Mouse (Mus musculus): ENCODE measurements at regions not wholly inside any gene's neighbourhood (a gene's known extent, or its start where the extent isn't known, plus 50 kb on each side); places are given as distances from the start of the nearest gene placed in this dataset.
A peak's percentile ranks its signal among the peaks of the same experiment; 100 is the strongest.

DNA sequence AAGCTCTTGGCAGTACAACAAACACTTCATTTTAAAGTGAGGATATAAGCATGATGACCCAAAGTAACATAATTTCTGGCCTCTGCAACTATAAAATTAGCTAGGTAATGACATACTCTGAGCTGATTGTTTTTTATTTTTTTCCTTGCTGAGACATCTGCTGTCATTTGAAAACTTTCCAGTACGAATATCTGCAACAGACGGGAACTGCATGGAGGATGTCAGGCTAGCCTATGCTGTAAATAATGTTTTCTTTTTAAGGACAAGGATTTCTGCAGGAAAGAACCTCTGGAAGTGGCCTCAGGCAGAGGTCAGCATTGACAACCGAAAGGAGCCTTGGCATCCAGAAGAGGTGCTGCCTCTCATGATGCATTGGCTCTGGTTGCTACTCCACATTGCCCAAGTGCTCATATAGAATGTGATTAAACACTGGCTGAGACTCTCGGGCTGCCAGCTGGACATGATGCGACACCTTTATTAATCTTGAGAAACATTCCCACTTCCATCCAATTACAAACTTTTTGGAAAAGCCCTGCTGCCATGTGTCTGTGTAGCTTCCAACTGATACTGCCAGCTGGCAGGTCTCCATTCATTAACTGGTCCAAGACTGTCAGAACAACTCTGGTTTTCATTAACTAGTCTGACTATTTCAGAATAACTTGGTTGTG, 837.9 kb downstream of the Ryr2 start:
- DNase-seq, result peak; percentile 55 to 69

DNA sequence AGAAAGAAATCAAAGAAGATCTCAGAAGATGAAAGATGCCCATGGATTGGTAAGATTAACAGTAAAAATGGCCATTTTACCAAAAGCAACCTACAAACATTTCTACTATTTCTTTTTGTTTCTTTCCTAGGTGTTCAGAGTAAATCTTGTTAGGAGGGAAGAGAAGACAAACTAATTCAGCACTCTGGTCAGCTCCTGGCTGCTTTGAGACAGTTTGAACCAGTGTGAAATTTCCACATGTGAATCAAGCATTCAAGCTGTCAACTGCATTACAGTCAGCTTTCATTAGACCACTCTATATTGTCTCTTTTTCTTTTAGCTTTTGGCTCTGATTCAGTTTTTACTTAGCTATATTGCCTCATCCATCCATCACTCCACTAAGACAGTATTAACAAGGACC, 859.2 kb downstream of the Ryr2 start:
- no peak for DNase-seq

DNA sequence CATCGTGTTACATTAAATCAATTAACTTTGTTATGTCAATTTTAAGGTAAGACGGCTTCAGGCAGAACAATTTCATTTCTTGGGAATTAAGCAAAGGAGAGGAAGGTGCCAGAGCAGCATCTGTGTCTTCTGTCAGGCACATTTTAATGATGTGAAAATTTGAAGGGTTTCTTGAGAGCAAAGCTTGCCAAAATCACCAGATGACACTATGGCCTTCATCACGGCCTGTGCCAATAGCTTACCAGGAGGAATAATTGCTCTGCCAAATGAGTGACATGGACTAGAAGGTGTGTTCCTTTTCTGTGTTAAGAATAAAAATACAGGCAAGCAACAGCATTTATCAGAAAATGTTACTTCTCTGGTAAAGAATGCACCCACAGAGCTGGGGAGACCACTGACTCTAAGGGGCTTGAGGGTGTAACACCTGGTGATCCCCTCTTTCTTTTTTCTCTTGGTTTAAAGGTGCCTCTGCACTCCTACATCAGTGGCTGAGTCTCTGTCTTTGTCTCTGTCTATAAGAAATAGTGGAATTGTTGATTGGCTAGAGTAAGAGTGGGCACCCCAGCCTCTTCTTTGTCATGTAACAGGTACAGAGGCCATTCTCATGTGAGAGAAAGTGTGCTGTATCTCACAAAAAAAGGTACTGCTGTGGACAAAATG, 856.2 kb upstream of the Chrm3 start:
- peak; percentile 71 to 77 for DNase-seq

DNA sequence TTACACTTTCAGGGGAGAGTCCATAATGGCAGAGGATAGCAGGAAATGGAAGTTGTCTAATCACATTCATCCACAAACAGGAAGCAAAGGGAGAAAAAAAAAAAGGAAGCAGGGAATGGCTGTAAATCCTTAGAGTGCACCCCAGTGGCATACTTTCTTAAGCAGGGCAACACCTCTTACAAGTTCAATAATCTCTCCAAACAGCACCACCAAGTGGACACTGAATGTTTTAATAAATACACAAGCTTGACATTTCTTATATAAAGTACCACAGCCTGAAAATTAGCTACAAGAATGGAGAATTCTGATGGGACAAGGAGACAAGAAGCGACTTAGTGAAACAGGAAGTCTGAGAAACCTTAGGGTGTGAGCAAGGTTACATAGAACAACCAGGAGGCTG, 849.5 kb upstream of the Chrm3 start:
- no peak for DNase-seq

DNA sequence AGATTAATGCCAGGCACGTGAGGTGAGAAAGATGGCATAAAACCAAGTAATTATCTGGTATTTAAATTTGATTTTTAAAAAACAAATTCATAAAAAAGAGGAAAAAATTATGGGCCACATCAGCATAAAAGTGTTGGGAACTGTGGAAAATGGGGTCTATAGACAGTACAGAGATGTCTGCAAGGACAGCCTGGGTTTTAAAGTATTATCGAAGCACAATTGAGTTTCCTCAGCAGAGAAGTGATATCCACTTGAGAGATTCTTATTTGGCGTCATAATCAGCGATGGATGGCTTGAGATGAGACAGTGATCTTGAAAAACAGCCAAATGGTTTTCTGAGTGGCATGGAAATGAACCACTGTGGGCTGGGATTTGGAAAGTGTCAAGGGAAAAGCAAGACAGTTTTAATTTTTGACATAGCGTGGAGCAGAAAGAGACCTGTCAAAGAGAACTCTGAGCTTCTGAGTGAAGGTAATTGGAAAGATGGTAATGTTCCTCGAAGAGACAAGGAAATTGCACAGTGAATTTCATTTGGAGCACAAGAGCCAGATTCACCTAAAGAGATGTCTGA, 844.7 kb upstream of the Chrm3 start:
- no peak for DNase-seq

DNA sequence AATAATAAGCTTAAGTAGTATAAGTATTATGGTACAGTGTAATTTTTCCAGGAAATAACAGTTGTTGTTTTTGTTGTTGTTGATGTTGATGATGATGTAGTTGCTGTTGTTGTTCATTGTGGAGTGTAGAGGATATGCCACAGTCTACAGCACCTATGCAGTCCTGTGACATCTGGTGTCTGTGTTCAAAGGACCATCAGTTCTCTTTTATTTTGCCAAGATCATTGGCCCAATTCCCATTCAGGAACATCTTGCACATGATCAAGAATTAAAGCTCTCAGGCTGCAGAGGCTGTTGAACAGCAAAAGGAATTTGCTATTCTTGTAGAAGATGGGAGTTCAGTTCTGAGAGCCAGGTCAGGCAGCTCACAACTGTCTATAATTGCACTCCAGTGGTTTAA, 841.3 kb upstream of the Chrm3 start:
- no peak for DNase-seq

DNA sequence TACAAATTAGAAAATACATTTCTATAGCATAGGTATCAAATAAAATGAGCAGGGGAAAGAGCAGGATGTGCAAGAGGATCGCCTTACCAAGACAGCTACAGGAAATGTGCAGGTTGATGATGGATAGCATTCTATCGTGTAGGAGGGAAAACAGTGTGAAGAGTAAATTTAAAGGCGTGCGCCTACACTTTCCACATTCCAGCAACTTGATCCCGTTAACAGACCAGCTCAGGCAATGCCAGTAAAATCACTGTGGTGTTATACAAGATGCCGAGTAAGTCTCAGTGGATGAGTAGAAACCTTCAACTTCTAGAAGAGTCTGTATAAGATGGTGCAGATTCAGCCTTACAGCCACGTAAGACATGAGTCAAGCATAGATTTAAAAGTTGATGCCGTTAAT, 831.8 kb upstream of the Chrm3 start:
- no peak for DNase-seq

DNA sequence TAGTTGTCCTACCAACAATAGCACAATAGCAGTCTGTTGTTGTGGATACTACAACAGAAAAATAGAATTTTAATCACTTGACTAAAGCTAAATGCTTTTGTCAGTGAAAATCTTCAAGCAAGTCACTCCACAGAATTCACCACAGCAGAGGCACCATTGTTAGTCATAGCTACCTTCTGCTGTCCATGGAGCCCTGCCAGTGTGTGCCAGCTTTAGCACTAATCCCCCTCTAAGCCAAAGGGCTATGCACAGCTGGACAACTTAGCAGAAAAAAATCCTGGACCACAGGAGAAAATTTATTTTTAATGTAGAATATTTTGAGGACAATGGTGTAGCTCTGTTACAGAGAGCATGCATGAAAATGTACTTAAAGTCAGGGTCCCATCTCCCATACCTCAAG, 820.5 kb upstream of the Chrm3 start:
- peak in 1 of 2 experiments; percentile 34 for DNase-seq

DNA sequence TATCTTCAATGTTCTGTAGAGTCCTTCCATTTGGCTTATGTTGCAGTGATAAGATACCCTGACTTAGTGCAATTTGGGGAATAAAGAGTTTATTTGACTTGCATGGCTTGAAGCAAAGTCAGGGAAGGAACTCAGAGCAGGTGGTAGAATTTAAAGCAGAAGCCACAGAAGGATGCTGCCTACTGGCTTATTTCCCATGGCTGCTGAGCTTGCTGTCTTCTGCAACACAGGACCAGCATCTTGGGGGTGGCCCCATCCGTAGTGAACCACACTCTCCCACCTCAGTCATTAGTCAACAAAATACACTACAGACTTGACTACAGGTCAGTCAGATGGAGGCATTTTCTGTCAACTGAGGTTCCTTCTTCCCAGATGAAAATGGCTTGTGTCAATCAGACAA, 819.7 kb upstream of the Chrm3 start:
- DNase-seq, result peak; percentile 5 to 31

DNA sequence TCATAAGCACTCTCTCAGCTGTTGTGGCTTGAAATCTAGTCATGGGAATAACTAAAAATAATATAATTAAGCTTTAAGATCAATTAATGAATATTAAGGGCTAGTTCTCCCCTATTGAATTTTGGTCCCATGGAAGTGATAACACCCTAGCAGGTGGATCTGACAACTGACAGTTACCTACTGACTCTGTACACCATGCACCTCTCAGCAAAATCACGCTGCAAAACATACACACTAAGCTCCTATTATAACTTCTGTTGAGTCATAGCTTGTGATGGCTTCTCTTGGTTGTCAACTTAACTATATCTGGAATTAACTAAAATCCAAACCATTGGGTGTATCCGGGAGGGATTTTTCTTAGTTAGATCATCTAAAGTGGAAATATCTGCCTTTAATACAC, 817.9 kb upstream of the Chrm3 start:
- DNase-seq, result no peak

DNA sequence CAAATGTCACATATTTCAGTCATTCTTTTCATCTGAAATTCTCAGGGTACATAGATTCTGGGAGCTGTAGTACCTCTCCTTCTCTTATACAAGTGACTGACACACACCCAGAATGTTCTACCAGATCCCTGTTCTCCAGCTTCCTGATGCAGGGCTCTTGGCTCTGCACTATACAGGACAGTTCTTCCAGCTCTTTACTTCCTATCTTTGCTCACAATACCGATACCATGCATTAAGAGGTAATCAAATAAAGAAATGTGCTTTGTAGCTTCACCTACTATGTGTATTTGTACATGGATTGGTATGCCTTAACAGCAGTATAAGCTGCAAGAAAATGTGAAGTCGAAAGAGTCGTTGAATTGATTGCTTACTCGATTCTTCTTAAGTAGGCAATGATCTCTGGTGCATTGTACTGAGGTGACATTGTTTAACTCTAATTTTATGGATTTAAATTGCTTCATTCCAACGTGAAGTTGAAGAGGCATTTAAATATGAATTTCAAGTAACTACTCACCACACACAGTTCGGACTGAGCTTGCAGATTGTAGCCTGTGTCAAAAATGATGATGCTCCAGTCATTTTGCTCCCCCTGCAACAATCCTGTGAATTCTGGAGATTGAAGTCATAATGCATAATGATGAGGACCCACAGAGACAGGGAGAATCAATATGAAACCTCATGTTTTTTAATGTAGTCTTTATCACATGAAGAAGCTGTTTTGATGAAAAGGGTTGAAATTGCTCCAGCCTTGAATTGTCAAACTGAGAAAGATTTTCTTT, 817.2 kb upstream of the Chrm3 start:
- no peak for DNase-seq

DNA sequence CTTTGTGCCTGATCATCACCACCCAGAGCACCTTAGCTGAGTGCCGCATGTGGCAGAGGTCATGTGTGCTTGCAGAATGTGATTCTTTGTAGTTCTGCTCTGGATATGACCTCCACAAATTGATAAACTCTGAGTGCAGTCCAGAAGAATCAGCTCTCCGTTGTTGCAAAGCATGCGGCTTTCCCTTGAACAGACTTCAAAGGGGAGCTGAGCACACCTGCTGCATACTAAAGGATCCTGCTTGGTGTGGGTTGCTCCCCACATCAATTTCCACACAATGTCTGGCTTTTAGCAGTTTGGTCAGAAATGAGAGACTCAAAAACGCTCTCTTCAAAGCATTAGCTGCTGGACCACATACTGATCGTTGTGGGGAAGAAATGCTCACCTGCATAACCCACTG, 806.5 kb upstream of the Chrm3 start:
- DNase-seq, result no peak

DNA sequence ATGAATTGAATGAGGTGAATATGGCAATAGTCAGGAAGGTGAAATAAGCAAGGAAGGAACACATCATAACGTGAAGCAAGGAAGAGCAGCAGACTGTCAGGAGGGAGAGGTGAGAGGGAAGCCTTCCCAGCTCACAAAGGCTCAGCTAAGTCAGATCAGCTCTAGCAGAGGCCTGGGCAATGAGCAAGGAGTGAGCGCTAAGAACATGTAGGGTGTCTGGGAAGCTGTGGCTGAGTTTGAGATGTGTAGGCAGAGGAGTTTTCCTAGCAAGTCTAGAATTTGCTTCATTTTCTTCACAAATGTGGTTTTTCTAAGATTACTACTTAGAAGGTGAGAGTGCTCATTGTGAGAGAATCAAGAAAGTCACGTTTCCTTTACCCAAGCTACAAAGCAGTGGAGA, 803.5 kb upstream of the Chrm3 start:
- DNase-seq, result no peak

DNA sequence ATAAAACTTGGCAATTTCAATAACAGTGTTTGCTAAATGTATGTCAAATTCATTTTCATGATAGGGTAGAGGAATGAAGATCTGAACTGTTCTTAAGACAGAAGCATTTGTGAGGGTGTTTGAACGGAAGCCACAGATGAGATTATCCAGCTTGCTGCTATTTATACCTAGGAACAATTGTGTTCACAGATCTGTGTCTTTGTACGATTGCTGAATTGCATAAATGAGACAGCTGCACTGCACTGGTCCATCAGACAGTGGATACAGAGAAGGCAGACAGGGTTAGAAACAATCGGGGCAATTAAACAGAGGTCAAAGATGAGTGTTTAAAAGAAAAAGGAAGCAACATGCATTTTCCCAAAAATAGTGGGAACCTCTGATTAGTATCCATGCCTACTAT, 786.6 kb upstream of the Chrm3 start:
- DNase-seq, result no peak

DNA sequence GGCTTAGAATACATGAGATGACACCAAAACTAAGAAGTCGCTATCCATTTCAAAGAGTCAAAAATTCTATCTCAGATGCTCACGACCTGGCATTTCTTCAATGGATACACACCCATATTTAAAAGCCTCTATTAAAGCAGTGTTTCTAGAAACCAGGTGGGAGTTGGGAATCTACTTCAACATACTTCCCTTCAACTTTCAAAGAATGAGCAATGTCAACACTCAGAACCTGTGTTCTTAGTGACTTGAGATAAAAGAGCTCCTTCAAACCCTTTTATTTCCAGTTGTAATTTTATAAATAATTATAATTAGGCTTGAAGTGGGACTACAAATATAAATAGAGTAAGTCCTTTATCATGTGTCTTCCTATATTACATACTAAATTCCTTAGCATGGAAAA, 747.0 kb upstream of the Chrm3 start:
- no peak for DNase-seq

DNA sequence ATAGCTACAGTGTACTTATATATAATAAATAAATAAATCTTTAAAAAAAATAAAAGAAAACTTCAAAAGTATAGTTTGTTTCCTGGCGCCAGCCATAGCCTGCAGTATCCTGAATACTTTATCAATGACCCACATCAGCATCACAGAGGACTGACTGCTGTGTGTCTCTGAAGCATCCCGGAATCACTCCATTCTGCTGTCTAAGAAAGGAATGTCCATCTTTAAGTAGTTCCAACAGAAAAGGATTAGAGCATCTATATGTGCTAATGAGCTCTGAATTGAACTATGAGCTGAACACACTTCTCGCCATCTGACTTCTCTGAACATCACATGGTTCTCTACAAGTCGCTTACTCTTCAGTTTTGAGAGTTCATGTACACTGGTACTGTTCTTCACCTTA, 745.8 kb upstream of the Chrm3 start:
- no peak for DNase-seq

DNA sequence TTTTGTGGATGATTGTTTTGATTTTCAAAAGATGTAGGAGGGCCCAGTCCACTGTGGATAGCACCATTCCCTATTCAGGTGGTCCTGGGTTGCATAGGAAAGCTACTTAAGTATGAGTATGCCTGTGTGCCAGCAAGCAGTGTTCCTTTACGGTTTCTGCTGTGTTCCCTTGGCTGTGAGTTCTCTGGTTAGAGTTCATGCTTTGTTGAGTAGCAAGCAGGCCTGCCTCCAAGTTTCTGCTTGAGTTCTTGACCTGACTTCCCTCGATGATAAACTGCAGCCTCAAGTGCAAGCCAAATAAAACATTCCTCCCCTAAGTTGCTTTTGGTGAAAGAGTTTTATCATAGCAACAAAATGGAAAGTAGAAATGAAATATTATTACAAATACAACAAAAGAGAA, 744.9 kb upstream of the Chrm3 start:
- no peak for DNase-seq

DNA sequence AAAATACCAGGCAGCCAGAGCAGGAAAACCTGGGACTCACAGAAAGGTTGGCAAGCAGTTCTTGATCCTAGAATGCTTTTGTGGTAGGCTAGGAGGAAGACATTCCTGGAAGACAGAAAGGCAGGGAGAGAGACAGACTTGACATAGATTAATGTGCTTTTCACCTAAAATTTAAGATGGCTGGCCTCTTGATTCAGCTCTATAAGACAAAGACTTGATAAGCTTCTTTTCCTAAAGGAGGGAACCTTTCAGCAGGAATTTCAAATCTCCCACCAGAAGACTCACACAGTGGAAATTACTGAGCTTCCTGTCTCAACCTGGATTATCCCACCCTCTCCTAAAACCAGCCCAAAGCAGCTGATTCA, 738.9 kb upstream of the Chrm3 start:
- DNase-seq, result no peak

DNA sequence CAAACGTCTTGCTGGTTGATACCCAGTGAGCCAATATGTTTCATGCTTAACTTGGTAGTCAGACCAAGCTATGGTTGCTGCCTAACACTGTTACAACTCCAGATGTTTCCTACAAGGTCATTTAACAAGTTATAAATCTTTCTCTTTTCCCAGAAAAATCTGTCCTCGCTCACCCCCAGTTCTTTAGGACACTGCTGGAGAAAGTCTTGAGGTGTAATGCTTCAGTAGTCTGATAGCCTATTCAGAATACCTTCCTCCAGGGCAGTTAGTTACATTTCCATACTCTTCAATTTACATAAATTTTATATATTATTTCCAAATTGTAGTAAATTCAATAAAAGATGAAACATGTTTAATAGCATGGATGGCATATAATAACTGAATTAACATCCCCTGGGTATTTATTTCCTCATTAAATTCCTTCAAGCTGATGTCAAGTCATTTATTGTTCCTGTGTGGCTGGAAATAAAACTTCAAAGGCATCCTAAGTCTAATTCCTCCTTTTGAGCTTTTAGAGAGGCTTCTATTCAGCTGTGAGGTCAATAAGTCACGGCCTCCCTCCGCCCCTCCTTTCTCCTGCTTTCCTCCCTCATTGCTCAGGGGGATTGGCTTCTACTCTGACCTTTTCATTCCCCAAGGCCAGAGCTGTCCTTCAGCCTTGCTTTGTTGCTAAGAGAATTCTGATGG, 738.4 kb upstream of the Chrm3 start:
- no peak for DNase-seq

DNA sequence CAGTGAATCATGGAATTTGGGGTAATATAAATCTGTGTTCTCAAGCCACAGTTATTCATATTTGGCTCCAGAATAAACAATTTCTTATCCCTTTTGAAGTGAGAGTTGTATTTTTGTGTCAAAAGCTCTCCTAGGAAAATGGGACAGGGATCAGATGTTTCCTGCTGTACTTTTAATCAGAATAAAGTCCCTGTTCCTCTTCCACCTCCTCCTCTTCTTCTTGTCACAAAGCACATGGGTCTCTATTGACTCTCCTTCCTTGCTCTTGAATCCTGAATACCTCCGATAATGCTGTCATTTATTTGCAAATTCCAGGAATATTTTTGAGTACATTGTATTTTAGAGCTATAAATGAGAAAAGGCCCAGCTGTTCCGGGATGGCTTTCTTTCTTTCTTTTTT, 732.3 kb upstream of the Chrm3 start:
- no peak for DNase-seq
